Mouse (Mus musculus) midbrain, embryonic 14.5 days (tissue): ENCODE measurements at regions not wholly inside any gene's neighbourhood (a gene's known extent, or its start where the extent isn't known, plus 50 kb on each side); places are given as distances from the start of the nearest gene placed in this dataset.

ENCODE experiments used
- ATAC-seq: fragments of 200-750 bp; cut with Nextera tagmentation; 2 replicates; pipeline ENCODE4 v1.8.0; 2017; ENCODE audit warnings: moderate number of reproducible peaks, moderate library complexity; ENCODE audit not compliant: low FRiP score, low TSS enrichment
- DNase-seq: peaks from one replicate; pipeline ENCODE4 v3.0.0-alpha.2; 2015
- H3K27ac ChIP-seq: fragments of 300-500 bp; sonication (generic); replicated peaks from 2 replicates; pipeline ENCODE4 v1.5.1; 2014; ENCODE audit warnings: mild to moderate bottlenecking, low read depth, low read length, moderate library complexity
- H3K27me3 ChIP-seq: fragments of 300-500 bp; sonication (generic); 2 replicates; pipeline ENCODE4 v1.6.1; 2014; ENCODE audit warnings: low read length, control low read depth, mixed read lengths; ENCODE audit not compliant: control insufficient read depth, insufficient read depth
- H3K36me3 ChIP-seq: fragments of 300-500 bp; sonication (generic); 2 replicates; pipeline ENCODE4 v1.6.1; 2014; ENCODE audit warnings: low read length, control low read depth; ENCODE audit not compliant: control insufficient read depth, insufficient read depth
- H3K4me1 ChIP-seq: fragments of 300-500 bp; sonication (generic); 2 replicates; pipeline ENCODE4 v1.6.1; 2014; ENCODE audit warnings: mild to moderate bottlenecking, antibody characterized with exemption, low read length, control low read depth; ENCODE audit not compliant: control insufficient read depth, insufficient read depth
- H3K4me2 ChIP-seq: fragments of 300-500 bp; sonication (generic); 2 replicates; pipeline ENCODE4 v1.6.1; 2014; ENCODE audit warnings: mild to moderate bottlenecking, low read length, moderate library complexity
- H3K4me3 ChIP-seq: fragments of 300-500 bp; sonication (generic); replicated peaks from 2 replicates; pipeline ENCODE4 v1.5.1; 2014; ENCODE audit warnings: low read depth, low read length
- H3K9ac ChIP-seq: fragments of 300-500 bp; sonication (generic); replicated peaks from 2 replicates; pipeline ENCODE4 v1.6.1; 2014; ENCODE audit warnings: mild to moderate bottlenecking, low read length, moderate library complexity
- H3K9me3 ChIP-seq: fragments of 300-500 bp; sonication (generic); 2 replicates; pipeline ENCODE4 v1.6.1; 2016; ENCODE audit warnings: low read length, control low read depth, mixed read lengths; ENCODE audit not compliant: control insufficient read depth
- WGBS: fragments of 180-500 bp; shearing (Covaris S2); extraction: QIAGEN DNeasy Blood & Tissue Kit; methylation state at CpG from one replicate; pipeline ENCODE4 v1.1.7; 2014; 5-methylcytosine and 5-hydroxymethylcytosine counted together

GRCm38 (mm10) chr2:146565693-146566092 lies 53.5 kb upstream of the Ralgapa2 start:
- ATAC-seq = no peak
- H3K36me3 ChIP-seq = no peaks in the 10 kb centered on the region

GRCm38 (mm10) chr2:146568171-146568842 lies 56.2 kb upstream of the Ralgapa2 start:
- Histone ChIP-seq H3K4me1 (no peaks in the 10 kb centered on the region), H3K4me2 (no peak overlapping the region), H3K27ac (no peak overlapping the region), H3K27me3 (no peaks in the 10 kb centered on the region), H3K36me3 (no peaks in the 10 kb centered on the region), H3K9me3 (no peaks in the 10 kb centered on the region), H3K4me3 (no peak overlapping the region), H3K9ac (no peak overlapping the region)
- no peak for ATAC-seq
- 88% methylated on average over 11 of the region's 11 CpGs for WGBS
- no peak for DNase-seq

More at GRCm38 (mm10) chr2:146565693-146566092, 53.5 kb upstream of the Ralgapa2 start:
- no peak overlapping the region for H3K4me3 ChIP-seq
- no peak overlapping the region for H3K27ac ChIP-seq
- no peak for DNase-seq
- no peaks in the 10 kb centered on the region for H3K27me3 ChIP-seq
- no peaks in the 10 kb centered on the region for H3K9me3 ChIP-seq
- H3K4me2 ChIP-seq = no peak overlapping the region
- no peak overlapping the region for H3K9ac ChIP-seq
- WGBS = 86% methylated on average over 6 of the region's 6 CpGs
- no peaks in the 10 kb centered on the region for H3K4me1 ChIP-seq

GRCm38 (mm10) chr2:146571036-146571435 lies 58.9 kb upstream of the Ralgapa2 start:
- Histone ChIP-seq H3K4me1 (no peaks in the 10 kb centered on the region), H3K27me3 (no peaks in the 10 kb centered on the region), H3K9me3 (no peaks in the 10 kb centered on the region), H3K36me3 (no peaks in the 10 kb centered on the region), H3K4me2 (no peak overlapping the region), H3K4me3 (no peak overlapping the region), H3K9ac (no peak overlapping the region), H3K27ac (no peak overlapping the region)
- no peak for DNase-seq
- 96% methylated on average over 11 of the region's 11 CpGs for WGBS
- ATAC-seq = no peak

- Histone ChIP-seq H3K36me3 (no peaks in the 10 kb centered on the region), H3K27ac (no peak overlapping the region), H3K27me3 (no peaks in the 10 kb centered on the region), H3K9me3 (no peaks in the 10 kb centered on the region), H3K9ac (no peak overlapping the region), H3K4me2 (no peak overlapping the region), H3K4me1 (no peaks in the 10 kb centered on the region), H3K4me3 (no peak overlapping the region)
- no peak for ATAC-seq
- no peak for DNase-seq
- 99% methylated on average over 9 of the region's 9 CpGs for WGBS
Observed at GRCm38 (mm10) chr2:146571857-146572256, 59.7 kb upstream of the Ralgapa2 start.

- no peak overlapping the region for H3K4me2 ChIP-seq
- WGBS = 73% methylated on average over 3 of the region's 3 CpGs
- no peak overlapping the region for H3K9ac ChIP-seq
- no peaks in the 10 kb centered on the region for H3K9me3 ChIP-seq
- no peak overlapping the region for H3K27ac ChIP-seq
- H3K4me1 ChIP-seq = no peaks in the 10 kb centered on the region
- ATAC-seq (no peak), DNase-seq (no peak)
- H3K4me3 ChIP-seq = no peak overlapping the region
- no peaks in the 10 kb centered on the region for H3K36me3 ChIP-seq
- no peaks in the 10 kb centered on the region for H3K27me3 ChIP-seq
Observed at GRCm38 (mm10) chr2:146575610-146576297, 63.6 kb upstream of the Ralgapa2 start.

GRCm38 (mm10) chr2:146576298-146576905 lies 64.3 kb upstream of the Ralgapa2 start:
- Histone ChIP-seq H3K27me3 (no peaks in the 10 kb centered on the region), H3K9ac (no peak overlapping the region), H3K4me1 (no peaks in the 10 kb centered on the region), H3K4me2 (no peak overlapping the region), H3K4me3 (no peak overlapping the region), H3K36me3 (no peaks in the 10 kb centered on the region), H3K27ac (no peak overlapping the region), H3K9me3 (no peaks in the 10 kb centered on the region)
- ATAC-seq (no peak), DNase-seq (no peak)
- 83% methylated on average over 4 of the region's 4 CpGs for WGBS

- WGBS = 86% methylated on average over 3 of the region's 3 CpGs
- no peaks in the 10 kb centered on the region for H3K27me3 ChIP-seq
- H3K4me2 ChIP-seq = no peak overlapping the region
- no peak overlapping the region for H3K4me3 ChIP-seq
- no peak overlapping the region for H3K9ac ChIP-seq
- no peak for ATAC-seq
- H3K4me1 ChIP-seq = no peaks in the 10 kb centered on the region
- H3K9me3 ChIP-seq = no peaks in the 10 kb centered on the region
- DNase-seq = no peak
- no peaks in the 10 kb centered on the region for H3K36me3 ChIP-seq
- no peak overlapping the region for H3K27ac ChIP-seq
Observed at GRCm38 (mm10) chr2:146577096-146577495, 65.0 kb upstream of the Ralgapa2 start.

- DNase-seq = no peak
- no peaks in the 10 kb centered on the region for H3K9me3 ChIP-seq
- H3K4me2 ChIP-seq = no peak overlapping the region
- H3K4me1 ChIP-seq = no peaks in the 10 kb centered on the region
- H3K4me3 ChIP-seq = no peak overlapping the region
- no peak overlapping the region for H3K27ac ChIP-seq
- ATAC-seq = no peak
- no peak overlapping the region for H3K9ac ChIP-seq
- no peaks in the 10 kb centered on the region for H3K36me3 ChIP-seq
- H3K27me3 ChIP-seq = no peaks in the 10 kb centered on the region
- 83% methylated on average over 3 of the region's 3 CpGs for WGBS
Observed at GRCm38 (mm10) chr2:146581220-146581619, 69.1 kb upstream of the Ralgapa2 start.
